Mouse (Mus musculus) forebrain, embryonic 11.5 days (tissue): ENCODE measurements around the gene Crispld2. TPM values are rescaled to one million over a fixed set of nuclear protein-coding genes. Genes with fewer than 3 reads are reported as not detected.

Experiments used
- ATAC-seq: fragments of 200-750 bp; cut with Nextera tagmentation; replicated peaks from 2 replicates; pipeline ENCODE4 v1.8.0; 2017; ENCODE audit warnings: moderate TSS enrichment; ENCODE audit not compliant: low FRiP score
- DNase-seq: peaks from one replicate; pipeline ENCODE4 v3.0.0-alpha.2; 2017; ENCODE audit warnings: low spot score
- H3K27ac ChIP-seq: fragments of 300-500 bp; sonication (generic); 2 replicates; pipeline ENCODE4 v1.5.1; 2014; ENCODE audit warnings: low read depth, low read length
- H3K27me3 ChIP-seq: fragments of 300-500 bp; sonication (generic); 2 replicates; pipeline ENCODE4 v1.6.1; 2014; ENCODE audit warnings: mild to moderate bottlenecking, low read length, mixed read lengths; ENCODE audit not compliant: control insufficient read depth, insufficient read depth
- H3K36me3 ChIP-seq: fragments of 300-500 bp; sonication (generic); 2 replicates; pipeline ENCODE4 v1.6.1; 2014; ENCODE audit warnings: mild to moderate bottlenecking, low read length, moderate library complexity, mixed read lengths; ENCODE audit not compliant: control insufficient read depth, insufficient read depth
- H3K4me1 ChIP-seq: fragments of 300-500 bp; sonication (generic); replicated peaks from 2 replicates; pipeline ENCODE4 v1.6.1; 2014; ENCODE audit warnings: low read length, mixed read lengths; ENCODE audit not compliant: control insufficient read depth, insufficient read depth
- H3K4me2 ChIP-seq: fragments of 300-500 bp; sonication (generic); 2 replicates; pipeline ENCODE4 v1.6.1; 2014; ENCODE audit warnings: low read depth, mild to moderate bottlenecking, low read length, moderate library complexity, mixed read lengths; ENCODE audit not compliant: severe bottlenecking
- H3K4me3 ChIP-seq: fragments of 300-500 bp; sonication (generic); 2 replicates; pipeline ENCODE4 v1.5.1; 2014; ENCODE audit warnings: low read depth, low read length
- H3K9ac ChIP-seq: fragments of 300-500 bp; sonication (generic); 2 replicates; pipeline ENCODE4 v1.6.1; 2014; ENCODE audit warnings: low read length
- H3K9me3 ChIP-seq: fragments of 300-500 bp; sonication (generic); 2 replicates; pipeline ENCODE4 v1.6.1; 2016; ENCODE audit warnings: low read length, mixed read lengths; ENCODE audit not compliant: control insufficient read depth
- WGBS: fragments of 180-500 bp; shearing (Covaris S2); extraction: QIAGEN DNeasy Blood & Tissue Kit; methylation state at CpG from one replicate; pipeline ENCODE4 v1.1.7; 2014; 5-methylcytosine and 5-hydroxymethylcytosine counted together
- polyA plus RNA-seq: library from polyadenylated mRNA; unstranded; fragments of >200 nt; fragmentation: Nextera tagmentation; extraction: Ambion mirVana; gene quantifications from 2 replicates; pipeline ENCODE4 v1.2.1, GENCODE M21; 2014

Gene Crispld2
- polyA plus RNA-seq, 1 experiment from 2014 or later: 1.6 TPM

DNA sequence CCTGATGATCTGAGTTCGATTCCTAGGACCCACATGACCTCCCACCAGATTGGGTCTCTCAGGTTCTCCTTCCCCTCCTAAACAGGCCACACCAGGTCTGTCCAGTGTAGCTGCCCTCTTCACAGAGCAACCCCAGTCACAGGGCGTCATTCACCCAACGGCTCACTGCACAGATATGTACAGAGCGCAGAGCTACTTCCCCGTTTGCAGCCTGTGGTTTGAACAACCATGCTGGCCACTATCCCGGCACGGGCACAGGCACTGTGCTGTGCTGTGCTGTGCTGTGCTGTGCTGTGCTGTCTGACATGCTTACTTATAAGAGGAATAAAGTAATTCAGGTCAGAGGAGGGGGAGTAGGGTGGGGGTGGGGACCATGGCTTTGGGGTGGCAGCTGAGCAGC, 24.2 kb downstream of the Crispld2 start:
- Histone ChIP-seq H3K27ac (no peak overlapping the region), H3K36me3 (no peaks in the 10 kb centered on the region), H3K9me3 (no peaks in the 10 kb centered on the region), H3K4me1 (no peaks in the 10 kb centered on the region), H3K27me3 (no peaks in the 10 kb centered on the region), H3K4me3 (no peak overlapping the region), H3K9ac (no peak overlapping the region), H3K4me2 (no peak overlapping the region)
- DNase-seq: no peak
- 83% methylated on average over 7 of the region's 7 CpGs for WGBS
- no peak for ATAC-seq

DNA sequence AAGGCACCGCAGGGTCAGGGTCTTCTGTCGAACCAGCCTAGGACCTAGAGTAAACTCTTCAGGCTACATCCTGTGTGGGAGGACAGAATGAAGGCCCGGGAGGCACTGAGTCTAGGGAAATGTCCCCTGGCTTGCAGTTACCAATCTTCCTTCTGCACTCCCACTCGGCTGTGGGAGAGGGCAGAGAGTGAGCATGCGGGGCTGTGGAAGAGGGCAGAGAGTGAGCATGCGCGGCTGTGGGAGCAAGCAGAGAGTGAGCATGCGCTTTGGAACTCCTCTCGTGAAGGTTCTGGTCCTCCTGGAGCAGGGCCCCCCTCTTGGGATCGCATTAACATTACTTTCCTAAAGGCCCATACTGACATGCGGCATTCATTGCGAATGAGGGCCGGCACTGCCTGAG, 25.1 kb downstream of the Crispld2 start:
- DNase-seq (no peak), ATAC-seq (no peak)
- H3K9me3 ChIP-seq: no peaks in the 10 kb centered on the region
- no peaks in the 10 kb centered on the region for H3K4me1 ChIP-seq
- no peak overlapping the region for H3K4me3 ChIP-seq
- 90% methylated on average over 13 of the region's 13 CpGs for WGBS
- H3K27me3 ChIP-seq: no peaks in the 10 kb centered on the region
- H3K4me2 ChIP-seq: no peak overlapping the region
- H3K36me3 ChIP-seq: no peaks in the 10 kb centered on the region
- H3K27ac ChIP-seq: no peak overlapping the region
- H3K9ac ChIP-seq: no peak overlapping the region

DNA sequence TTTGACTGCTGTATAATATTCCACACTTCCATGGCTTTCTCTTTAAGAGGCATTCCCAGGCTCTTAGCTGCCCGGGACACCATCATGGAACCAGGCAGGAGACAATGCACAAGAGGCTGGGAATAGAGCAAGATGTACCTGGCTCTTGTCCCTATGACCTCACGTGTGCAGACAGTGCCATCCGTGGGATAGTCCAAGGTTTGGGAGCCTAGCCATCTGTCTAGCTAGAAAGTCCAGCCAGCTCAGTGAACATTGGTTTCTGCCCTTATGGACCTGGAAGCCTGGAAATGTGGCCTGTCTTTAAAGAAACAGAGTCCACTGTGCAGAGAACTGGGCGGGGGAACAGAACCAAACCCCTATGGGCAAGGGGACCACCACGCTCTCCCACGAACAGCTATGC, 25.5 kb downstream of the Crispld2 start:
- no peaks in the 10 kb centered on the region for H3K4me1 ChIP-seq
- ATAC-seq: no peak
- no peak for DNase-seq
- H3K27ac ChIP-seq: no peak overlapping the region
- WGBS: 95% methylated on average over 6 of the region's 6 CpGs
- H3K9ac ChIP-seq: no peak overlapping the region
- H3K36me3 ChIP-seq: no peaks in the 10 kb centered on the region
- H3K4me2 ChIP-seq: no peak overlapping the region
- H3K27me3 ChIP-seq: no peaks in the 10 kb centered on the region
- H3K9me3 ChIP-seq: no peaks in the 10 kb centered on the region
- H3K4me3 ChIP-seq: no peak overlapping the region

DNA sequence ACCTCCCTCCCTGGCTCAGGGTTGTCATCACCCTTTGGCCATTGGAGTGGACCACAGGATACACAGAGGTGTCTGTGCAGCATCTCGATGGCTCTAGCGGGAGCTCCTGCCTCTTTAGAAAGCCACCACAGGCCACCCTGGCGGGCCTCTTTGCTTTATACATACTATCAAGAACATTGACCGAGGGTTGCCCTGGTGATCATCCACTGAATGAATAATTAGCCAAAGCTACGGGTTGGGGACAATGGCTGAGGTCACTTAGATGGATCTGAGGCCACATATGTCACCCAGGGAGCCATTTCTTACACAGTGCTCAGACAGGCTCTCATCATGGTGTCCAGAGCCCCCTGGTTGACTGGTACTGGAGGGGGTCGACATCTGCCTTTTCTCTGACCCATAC, 26.1 kb downstream of the Crispld2 start:
- H3K27me3 ChIP-seq: no peaks in the 10 kb centered on the region
- no peaks in the 10 kb centered on the region for H3K9me3 ChIP-seq
- no peak overlapping the region for H3K4me3 ChIP-seq
- H3K9ac ChIP-seq: no peak overlapping the region
- no peaks in the 10 kb centered on the region for H3K4me1 ChIP-seq
- DNase-seq (no peak), ATAC-seq (no peak)
- no peak overlapping the region for H3K27ac ChIP-seq
- H3K36me3 ChIP-seq: no peaks in the 10 kb centered on the region
- 63% methylated on average over 6 of the region's 6 CpGs for WGBS
- H3K4me2 ChIP-seq: no peak overlapping the region

DNA sequence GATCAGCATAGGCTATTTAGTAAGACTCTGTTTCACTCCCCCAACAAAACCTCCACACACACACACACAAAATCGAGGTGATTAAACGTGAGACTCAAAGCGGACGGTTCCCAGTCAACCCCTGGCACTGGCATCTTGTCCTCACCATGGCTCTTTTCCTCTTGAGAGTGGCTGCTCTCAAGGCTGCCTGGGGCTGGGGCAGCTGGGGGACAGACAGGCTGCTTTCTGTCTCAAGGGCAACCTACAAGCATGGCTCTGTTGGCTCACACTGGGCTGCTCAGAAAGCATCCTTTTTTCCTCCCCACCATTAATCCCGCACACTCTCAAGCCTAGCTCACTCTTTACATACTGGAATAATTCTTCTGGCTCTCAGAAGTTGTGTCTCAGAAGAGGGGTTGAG, 27.1 kb downstream of the Crispld2 start:
- Histone ChIP-seq H3K9ac (no peak overlapping the region), H3K9me3 (no peaks in the 10 kb centered on the region), H3K27ac (no peak overlapping the region), H3K36me3 (no peaks in the 10 kb centered on the region), H3K4me3 (no peak overlapping the region), H3K4me2 (no peak overlapping the region), H3K27me3 (no peaks in the 10 kb centered on the region), H3K4me1 (no peaks in the 10 kb centered on the region)
- WGBS: 86% methylated on average over 5 of the region's 5 CpGs
- no peak for DNase-seq
- no peak for ATAC-seq

DNA sequence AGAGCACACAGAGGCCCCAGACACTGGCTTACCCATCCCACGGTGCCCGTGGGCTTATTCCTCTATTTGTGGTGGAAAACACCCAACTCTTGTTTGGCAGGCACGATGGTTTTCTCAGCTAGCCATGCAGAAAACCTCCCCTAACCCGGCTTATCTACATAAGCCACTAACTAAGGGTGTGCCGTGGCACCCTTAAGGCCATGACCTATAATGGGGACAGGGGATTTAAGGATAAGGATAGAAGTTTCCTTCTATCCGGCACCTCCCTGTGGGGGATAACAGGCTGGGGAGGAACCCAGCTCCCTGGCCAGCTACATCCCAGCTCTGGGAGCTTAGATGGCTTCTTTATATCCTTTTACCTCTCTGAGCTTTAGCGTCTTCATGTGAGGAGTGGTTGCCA, 28.1 kb downstream of the Crispld2 start:
- DNase-seq: no peak
- Histone ChIP-seq H3K9ac (no peak overlapping the region), H3K4me2 (no peak overlapping the region), H3K36me3 (no peaks in the 10 kb centered on the region), H3K4me1 (no peaks in the 10 kb centered on the region), H3K27ac (no peak overlapping the region), H3K9me3 (no peaks in the 10 kb centered on the region), H3K4me3 (no peak overlapping the region), H3K27me3 (no peaks in the 10 kb centered on the region)
- WGBS: 74% methylated on average over 7 of the region's 7 CpGs
- no peak for ATAC-seq

DNA sequence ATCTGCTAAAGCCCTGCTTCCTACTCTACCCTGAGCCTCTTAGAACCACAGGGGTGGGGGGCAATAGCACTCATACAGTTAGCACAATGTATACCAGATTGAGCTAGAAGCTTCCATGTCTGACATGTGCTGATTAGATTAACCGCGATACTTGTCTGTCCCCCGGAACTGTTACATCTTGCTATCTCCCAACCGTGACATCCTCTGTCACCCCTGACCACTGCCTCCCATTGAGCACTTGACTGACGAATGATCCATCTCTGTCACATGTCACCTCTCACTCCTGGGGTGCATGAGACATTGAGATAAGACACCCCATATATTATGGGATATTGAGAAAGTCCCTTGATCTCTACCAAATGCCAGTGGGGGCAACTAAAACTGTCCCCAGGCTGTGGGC, 34.0 kb downstream of the Crispld2 start:
- Histone ChIP-seq H3K27ac (no peak overlapping the region), H3K36me3 (no peaks in the 10 kb centered on the region), H3K27me3 (no peaks in the 10 kb centered on the region), H3K9me3 (no peaks in the 10 kb centered on the region), H3K9ac (no peak overlapping the region), H3K4me1 (no peaks in the 10 kb centered on the region), H3K4me2 (no peak overlapping the region), H3K4me3 (no peak overlapping the region)
- ATAC-seq: no peak
- DNase-seq: no peak
- 88% methylated on average over 5 of the region's 5 CpGs for WGBS

DNA sequence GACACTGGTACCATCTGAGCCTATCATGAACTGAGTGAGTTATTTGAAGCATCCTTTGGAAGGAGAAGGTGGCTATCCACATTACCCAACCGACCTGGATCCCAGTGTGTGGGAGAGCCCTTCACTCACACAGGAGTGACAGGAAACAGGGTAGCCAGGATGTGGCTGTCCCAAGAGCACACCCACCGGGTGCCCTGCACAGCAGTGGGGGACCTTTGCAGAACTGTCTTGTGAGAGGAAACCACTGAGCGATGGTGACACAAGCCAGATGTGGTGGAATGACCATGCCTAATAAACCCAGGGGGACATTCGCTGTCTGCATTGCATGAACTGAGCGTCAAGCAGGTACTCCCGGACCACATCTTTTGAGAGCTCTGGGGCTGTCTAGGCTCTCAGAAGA, 34.8 kb downstream of the Crispld2 start:
- ATAC-seq: no peak
- no peak for DNase-seq
- Histone ChIP-seq H3K36me3 (no peaks in the 10 kb centered on the region), H3K9ac (no peak overlapping the region), H3K9me3 (no peaks in the 10 kb centered on the region), H3K4me3 (no peak overlapping the region), H3K4me1 (no peaks in the 10 kb centered on the region), H3K4me2 (no peak overlapping the region), H3K27ac (no peak overlapping the region), H3K27me3 (no peaks in the 10 kb centered on the region)
- 90% methylated on average over 6 of the region's 6 CpGs for WGBS

DNA sequence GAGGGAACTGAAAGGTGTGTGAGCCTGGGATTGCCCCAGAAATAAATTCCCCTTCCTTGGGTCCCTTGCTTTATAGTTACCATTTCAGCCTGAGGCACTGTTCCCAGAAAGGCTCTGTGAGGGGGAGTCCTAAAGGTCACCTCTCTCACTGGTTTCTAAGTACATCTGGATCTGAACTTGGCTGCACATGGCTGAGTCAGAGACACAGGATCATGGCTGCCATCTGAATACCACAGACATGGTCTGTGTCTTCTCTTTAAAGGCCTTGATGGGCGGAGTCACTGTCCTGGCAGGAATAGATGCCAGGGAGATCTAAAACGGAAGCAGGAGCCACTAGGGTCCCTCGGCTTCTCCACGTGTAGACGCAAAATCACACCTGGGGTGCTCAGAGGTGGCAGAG, 38.2 kb downstream of the Crispld2 start:
- no peak overlapping the region for H3K4me2 ChIP-seq
- H3K27me3 ChIP-seq: no peaks in the 10 kb centered on the region
- H3K9ac ChIP-seq: no peak overlapping the region
- WGBS: 75% methylated on average over 5 of the region's 5 CpGs
- ATAC-seq: no peak
- no peak for DNase-seq
- 0 out of 2 replicates have a peak, but pooled peaks cover 2% of the 10 kb centered on the region for H3K4me1 ChIP-seq
- no peaks in the 10 kb centered on the region for H3K36me3 ChIP-seq
- no peaks in the 10 kb centered on the region for H3K9me3 ChIP-seq
- no peak overlapping the region for H3K27ac ChIP-seq
- H3K4me3 ChIP-seq: no peak overlapping the region
